Mouse (Mus musculus) activated CD4-positive, CD25-positive, alpha-beta regulatory T cell, adult 9 weeks (primary cell): ENCODE data around the gene Calcoco1. TPM values are rescaled to one million over a fixed set of nuclear protein-coding genes. Genes with fewer than 3 reads are reported as not detected.

Source experiments
- polyA plus RNA-seq: library from polyadenylated mRNA; unstranded; fragments of 100-300 nt; shearing (Covaris generic); gene quantifications from one replicate; pipeline ENCODE4 v1.2.1, GENCODE M21; 2017

The Calcoco1 gene
- polyA plus RNA-seq = 51.9 TPM

DNA sequence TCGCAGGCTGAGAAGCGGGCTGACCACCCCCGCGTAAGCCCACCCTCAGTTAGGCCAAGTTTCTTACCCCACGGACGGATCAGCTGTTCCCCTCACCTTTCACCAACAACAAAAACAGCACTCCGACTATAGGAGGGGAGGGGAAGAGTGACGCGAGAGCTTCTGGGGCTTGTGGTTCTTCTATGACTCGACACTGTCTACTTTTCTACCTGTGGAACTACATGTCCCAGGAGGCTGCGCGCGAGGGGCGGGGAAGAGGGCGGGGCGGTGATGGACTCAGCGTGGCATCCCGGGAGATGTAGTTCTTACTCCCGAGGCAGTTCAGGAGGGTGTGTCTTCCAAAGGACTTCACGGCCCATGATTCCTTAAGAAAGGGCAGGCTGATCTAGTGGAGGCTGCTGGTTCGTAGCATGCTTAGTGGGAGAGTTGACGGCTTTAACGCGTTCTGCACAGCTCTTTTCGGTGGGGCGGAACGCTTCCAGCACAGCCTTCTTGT lies at the start of gene Calcoco1:
TSS of gene Calcoco1 (minus strand) at position 199 of the 496 bp plus-strand sequence.

DNA sequence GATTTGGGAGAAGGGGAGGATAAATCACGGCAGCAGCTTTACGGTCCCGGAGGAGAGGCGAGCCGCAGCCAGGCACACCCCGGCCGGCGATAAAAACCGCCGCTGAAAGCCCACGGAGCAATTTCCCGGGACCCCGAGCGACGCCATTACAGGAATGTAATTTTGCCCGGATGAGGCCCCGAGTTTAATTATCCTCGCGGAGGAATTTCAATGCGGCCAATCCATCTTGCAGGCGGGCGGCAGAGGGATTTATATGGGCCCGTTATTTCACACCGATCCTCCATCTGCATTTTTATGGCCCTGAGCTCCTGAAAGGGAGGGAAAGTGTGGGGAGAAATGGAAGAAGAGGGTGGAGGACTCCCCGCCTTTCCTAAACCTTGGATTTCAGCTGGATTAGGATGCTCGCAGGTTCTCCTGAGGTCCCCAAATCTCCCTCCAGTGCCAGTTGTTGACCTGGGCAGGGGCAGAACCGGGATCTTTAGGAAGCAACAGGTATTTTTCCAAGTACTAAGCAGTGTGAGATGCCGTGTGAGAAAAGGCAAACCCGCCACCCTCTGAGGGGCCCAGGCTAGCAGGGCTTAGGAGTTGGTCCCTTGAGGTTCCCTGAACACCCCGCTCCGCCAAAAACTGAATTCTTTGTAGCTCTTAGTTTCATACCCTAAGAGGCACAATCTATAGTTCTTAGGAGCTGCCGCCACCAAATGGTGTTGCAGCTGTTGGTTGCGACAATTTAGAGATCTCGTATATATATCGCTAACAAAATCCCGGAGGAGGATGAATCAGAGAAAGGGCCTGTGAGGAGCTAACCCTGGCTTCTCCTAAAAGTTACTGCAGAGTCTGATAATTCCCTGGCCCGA lies 49.5 kb downstream of the Calcoco1 start, which contains the start of gene Atp5g2:
TSS of gene Atp5g2 (minus strand) at position 138 of the 857 bp plus-strand sequence.

Other genes starting within 250 kb of the Calcoco1 start
- gene Gm10337, start 218.5 kb downstream of the Calcoco1 start, polyA plus RNA-seq = not detected
- 11.1 TPM for gene Map3k12, start 205.1 kb downstream of the Calcoco1 start, polyA plus RNA-seq
- 55.5 TPM for gene Tarbp2, start 204.0 kb downstream of the Calcoco1 start, polyA plus RNA-seq
- 4.6 TPM for gene Npff, start 197.2 kb downstream of the Calcoco1 start, polyA plus RNA-seq
- gene Gm28047, start 97.1 kb downstream of the Calcoco1 start, polyA plus RNA-seq = not detected
- 46.8 TPM for gene Atf7, start 96.7 kb downstream of the Calcoco1 start, polyA plus RNA-seq
- gene Atp5g2, start 49.8 kb downstream of the Calcoco1 start, polyA plus RNA-seq = 22.4 TPM
- gene Hoxc13, start 198.9 kb upstream of the Calcoco1 start, polyA plus RNA-seq = not detected
- gene Hoxc12, start 214.6 kb upstream of the Calcoco1 start, polyA plus RNA-seq = not detected
- gene Hoxc11, start 232.2 kb upstream of the Calcoco1 start, polyA plus RNA-seq = not detected
- gene Hoxc10, start 244.6 kb upstream of the Calcoco1 start, polyA plus RNA-seq = not detected
- not detected for gene Hoxc5, start 245.3 kb upstream of the Calcoco1 start, polyA plus RNA-seq